Mouse (Mus musculus) liver, embryonic 15.5 days (tissue): ENCODE measurements around the gene Dnajc12. TPM values are rescaled to one million over a fixed set of nuclear protein-coding genes. Genes with fewer than 3 reads are reported as not detected.
"Not testable (repeated sequence)": the region's sequence is repeated elsewhere in the genome, so short reads cannot be mapped to it uniquely, and the experiment has no call there.

ENCODE experiments used
- ATAC-seq: fragments of 200-750 bp; cut with Nextera tagmentation; 2 replicates; pipeline ENCODE4 v1.8.0; 2017; ENCODE audit warnings: moderate number of reproducible peaks, mild to moderate bottlenecking, moderate library complexity; ENCODE audit not compliant: insufficient read depth
- H3K27ac ChIP-seq: fragments of 300-500 bp; sonication (generic); replicated peaks from 2 replicates; pipeline ENCODE4 v1.5.1; 2015; ENCODE audit warnings: mild to moderate bottlenecking, inconsistent platforms
- H3K27me3 ChIP-seq: fragments of 300-500 bp; sonication (generic); 2 replicates; pipeline ENCODE4 v1.6.1; 2015; ENCODE audit warnings: mild to moderate bottlenecking, inconsistent platforms
- H3K36me3 ChIP-seq: fragments of 300-500 bp; sonication (generic); replicated peaks from 2 replicates; pipeline ENCODE4 v1.6.1; 2015; ENCODE audit warnings: moderate library complexity, mild to moderate bottlenecking, inconsistent platforms
- H3K4me1 ChIP-seq: fragments of 300-500 bp; sonication (generic); replicated peaks from 2 replicates; pipeline ENCODE4 v1.6.1; 2015; ENCODE audit warnings: inconsistent platforms
- H3K4me2 ChIP-seq: fragments of 300-500 bp; sonication (generic); 2 replicates; pipeline ENCODE4 v1.6.1; 2015; ENCODE audit warnings: moderate library complexity, mild to moderate bottlenecking, inconsistent platforms
- H3K4me3 ChIP-seq: fragments of 300-500 bp; sonication (generic); replicated peaks from 2 replicates; pipeline ENCODE4 v1.5.1; 2015; ENCODE audit warnings: mild to moderate bottlenecking, inconsistent platforms
- H3K9ac ChIP-seq: fragments of 300-500 bp; sonication (generic); 2 replicates; pipeline ENCODE4 v1.6.1; 2015; ENCODE audit warnings: moderate library complexity, mild to moderate bottlenecking, inconsistent platforms
- H3K9me3 ChIP-seq: fragments of 300-500 bp; sonication (generic); replicated peaks from 2 replicates; pipeline ENCODE4 v1.6.1; 2016; ENCODE audit warnings: inconsistent platforms
- WGBS: fragments of 180-500 bp; shearing (Covaris S2); methylation state at CpG from one replicate; pipeline ENCODE4 v1.1.7; 2015; ENCODE audit warnings: mixed read lengths; ENCODE audit not compliant: insufficient replicate concordance; 5-methylcytosine and 5-hydroxymethylcytosine counted together
- polyA plus RNA-seq: library from polyadenylated mRNA; unstranded; fragments of >200 nt; fragmentation: Nextera tagmentation; extraction: Ambion mirVana; gene quantifications from 2 replicates; pipeline ENCODE4 v1.2.1, GENCODE M21; 2015

Gene Dnajc12
- polyA plus RNA-seq, 1 experiment from 2014 or later = 16.7 TPM

GRCm38 (mm10) chr10:63386991-63387390 lies 4.7 kb downstream of the Dnajc12 start:
- Histone ChIP-seq H3K4me1 (peaks cover 10% of the 10 kb centered on the region), H3K36me3 (no peaks in the 10 kb centered on the region), H3K9ac (peak overlapping the region; percentile 62), H3K4me3 (peak overlapping the region; percentile 67), H3K9me3 (no peaks in the 10 kb centered on the region), H3K4me2 (peak overlapping the region; percentile 80), H3K27me3 (no peaks in the 10 kb centered on the region), H3K27ac (peak overlapping the region; percentile 79)
- no peak for ATAC-seq
- 2% methylated on average over 10 of the region's 10 CpGs for WGBS

DNA sequence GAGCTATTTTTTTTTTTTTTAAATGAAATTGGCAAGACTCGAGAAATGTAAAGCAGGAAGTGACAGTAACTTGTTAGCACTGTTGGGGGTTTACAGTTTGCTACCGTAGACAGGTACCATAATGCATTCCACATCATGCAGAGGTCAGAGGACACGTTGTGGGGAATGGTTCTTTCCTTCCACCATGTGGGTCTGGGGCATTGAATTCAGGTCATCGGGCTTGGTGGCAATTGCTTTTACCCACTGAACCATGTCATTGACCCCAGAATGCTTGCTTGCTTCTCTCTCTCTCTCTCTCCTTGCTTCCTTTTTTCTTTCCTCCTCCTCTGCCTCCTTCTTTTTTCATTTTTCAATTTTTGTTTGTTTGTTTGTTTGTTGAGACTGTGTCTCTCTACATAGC lies 6.7 kb downstream of the Dnajc12 start:
- Histone ChIP-seq H3K27me3 (no peaks in the 10 kb centered on the region), H3K27ac (no peak overlapping the region), H3K36me3 (no peaks in the 10 kb centered on the region), H3K9ac (no peak overlapping the region), H3K4me1 (peaks cover 6% of the 10 kb centered on the region; the same call in 1 of the 2 replicates), H3K4me3 (no peak overlapping the region), H3K4me2 (no peak overlapping the region), H3K9me3 (no peaks in the 10 kb centered on the region)
- ATAC-seq = no peak
- 53% methylated on average over 4 of the region's 4 CpGs for WGBS

DNA sequence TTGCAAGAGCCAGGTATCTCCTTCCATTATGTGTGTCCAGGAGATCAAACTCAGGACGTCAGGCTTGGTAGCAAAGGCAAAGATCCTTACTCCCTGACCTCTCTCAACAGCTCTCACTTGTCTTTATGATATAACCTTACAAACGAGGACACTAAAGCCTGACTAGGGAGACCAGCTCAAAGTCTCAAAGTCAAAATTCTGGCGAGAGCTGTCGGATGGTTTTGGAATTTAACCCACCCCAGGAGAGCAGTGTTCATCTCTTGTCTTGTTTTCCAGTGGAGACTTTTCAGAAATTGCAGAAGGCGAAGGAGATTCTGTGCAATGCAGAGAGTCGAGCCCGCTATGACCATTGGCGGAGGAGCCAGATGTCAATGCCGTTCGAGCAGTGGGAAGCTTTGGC lies 14.7 kb downstream of the Dnajc12 start:
- WGBS = 75% methylated on average over 10 of the region's 10 CpGs
- H3K4me3 ChIP-seq = no peak overlapping the region
- no peak overlapping the region for H3K4me2 ChIP-seq
- no peaks in the 10 kb centered on the region for H3K9me3 ChIP-seq
- H3K27ac ChIP-seq = no peak overlapping the region
- no peak overlapping the region for H3K9ac ChIP-seq
- no peaks in the 10 kb centered on the region for H3K36me3 ChIP-seq
- no peaks in the 10 kb centered on the region for H3K4me1 ChIP-seq
- H3K27me3 ChIP-seq = no peaks in the 10 kb centered on the region
- no peak for ATAC-seq

- no peak for ATAC-seq
- Histone ChIP-seq H3K4me3 (no peak overlapping the region), H3K9ac (no peak overlapping the region), H3K36me3 (no peaks in the 10 kb centered on the region), H3K27me3 (no peaks in the 10 kb centered on the region), H3K4me1 (peaks cover 5% of the 10 kb centered on the region; the same call in 1 of the 2 replicates), H3K4me2 (no peak overlapping the region), H3K9me3 (no peaks in the 10 kb centered on the region), H3K27ac (peak overlapping the region; percentile 38)
- 69% methylated on average over 5 of the region's 5 CpGs for WGBS
Observed at GRCm38 (mm10) chr10:63402731-63403504, 20.7 kb downstream of the Dnajc12 start.

DNA sequence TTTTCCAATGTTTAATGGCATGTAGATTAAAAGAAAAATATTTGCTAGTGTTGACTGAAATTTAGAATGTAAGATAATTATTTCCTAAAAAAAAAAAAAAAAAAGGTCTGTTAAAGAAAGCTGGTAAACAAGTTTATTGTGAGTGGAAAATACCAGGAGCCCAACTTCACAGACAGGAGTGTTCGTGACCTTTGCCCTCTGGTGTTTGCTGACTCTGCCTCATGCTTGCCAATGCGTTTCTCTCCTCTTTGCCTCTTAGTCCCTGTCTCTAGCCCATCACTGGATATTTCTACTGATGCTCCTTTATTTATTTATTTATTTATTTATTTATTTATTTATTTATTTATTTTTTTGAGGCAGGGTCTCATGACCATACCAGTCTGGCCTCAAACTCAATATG lies 21.4 kb downstream of the Dnajc12 start:
- H3K9me3 ChIP-seq = no peaks in the 10 kb centered on the region
- H3K27ac ChIP-seq = 0 out of 2 replicates have a peak overlapping the region, but pooled peaks have one; percentile 38
- no peaks in the 10 kb centered on the region for H3K27me3 ChIP-seq
- peaks cover 5% of the 10 kb centered on the region; the same call in 1 of the 2 replicates for H3K4me1 ChIP-seq
- WGBS = 53% methylated on average over 2 of the region's 2 CpGs
- H3K9ac ChIP-seq = no peak overlapping the region
- H3K4me2 ChIP-seq = no peak overlapping the region
- ATAC-seq = no peak
- no peaks in the 10 kb centered on the region for H3K36me3 ChIP-seq
- no peak overlapping the region for H3K4me3 ChIP-seq

GRCm38 (mm10) chr10:63410162-63410956 lies 28.1 kb downstream of the Dnajc12 start:
- no peaks in the 10 kb centered on the region for H3K9me3 ChIP-seq
- H3K27ac ChIP-seq = no peak overlapping the region
- H3K4me3 ChIP-seq = no peak overlapping the region
- H3K9ac ChIP-seq = no peak overlapping the region
- peaks cover 23% of the 10 kb centered on the region; the same call in 1 of the 2 replicates for H3K4me1 ChIP-seq
- H3K4me2 ChIP-seq = peak overlapping the region; percentile 11
- H3K36me3 ChIP-seq = no peaks in the 10 kb centered on the region
- WGBS = 48% methylated on average over 16 of the region's 16 CpGs
- no peaks in the 10 kb centered on the region for H3K27me3 ChIP-seq
- peak; percentile 54; the same call in 1 of the 2 replicates for ATAC-seq

DNA sequence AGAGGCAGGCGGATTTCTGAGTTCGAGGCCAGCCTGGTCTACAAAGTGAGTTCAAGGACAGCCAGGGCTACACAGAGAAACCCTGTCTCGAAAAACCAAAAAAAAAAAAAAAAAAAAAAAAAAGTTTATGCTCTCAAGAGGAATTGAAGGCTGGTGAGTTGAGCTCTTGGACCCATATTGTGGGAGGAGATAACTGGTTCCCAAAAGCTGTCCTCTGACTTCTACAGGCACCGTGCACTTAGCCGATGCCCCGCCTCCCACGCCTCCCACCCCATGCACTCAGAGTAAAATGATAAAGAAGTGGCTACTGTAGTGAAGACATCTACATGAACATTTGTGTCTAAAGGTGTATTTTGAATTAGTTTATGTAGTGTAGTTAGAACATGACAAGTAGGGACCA lies 29.4 kb downstream of the Dnajc12 start:
- H3K4me2 ChIP-seq, H3K9ac ChIP-seq, H3K4me3 ChIP-seq, H3K36me3 ChIP-seq, H3K27me3 ChIP-seq, ATAC-seq, H3K9me3 ChIP-seq, H3K27ac ChIP-seq: not testable (repeated sequence)
- H3K4me1 ChIP-seq = peaks cover 30% of the 10 kb centered on the region
- 49% methylated on average over 7 of the region's 7 CpGs for WGBS

DNA sequence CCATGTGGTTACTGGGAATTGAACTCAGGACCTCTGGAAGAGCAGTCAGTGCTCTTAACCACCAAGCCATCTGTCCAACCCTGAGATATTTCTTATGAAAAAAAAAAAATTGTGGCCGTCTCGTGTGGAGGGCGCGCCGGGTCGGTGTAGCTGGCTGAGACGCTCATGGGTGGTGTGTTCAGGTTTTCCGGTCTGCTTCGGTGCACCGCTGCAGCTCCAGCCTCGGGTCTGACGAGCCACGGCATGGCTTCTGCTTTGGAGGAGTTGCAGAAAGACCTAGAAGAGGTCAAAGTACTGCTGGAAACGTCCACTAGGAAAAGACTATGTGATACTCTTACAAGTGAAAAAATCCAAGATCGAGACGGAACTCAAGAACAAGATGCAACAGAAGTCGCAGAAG lies 30.5 kb downstream of the Dnajc12 start:
- H3K27ac ChIP-seq = no peak overlapping the region
- 82% methylated on average over 17 of the region's 17 CpGs for WGBS
- no peaks in the 10 kb centered on the region for H3K36me3 ChIP-seq
- H3K4me3 ChIP-seq = no peak overlapping the region
- peaks cover 37% of the 10 kb centered on the region for H3K4me1 ChIP-seq
- no peaks in the 10 kb centered on the region for H3K9me3 ChIP-seq
- H3K4me2 ChIP-seq = no peak overlapping the region
- no peak overlapping the region for H3K9ac ChIP-seq
- no peaks in the 10 kb centered on the region for H3K27me3 ChIP-seq
- no peak for ATAC-seq

- Histone ChIP-seq H3K9ac (no peak overlapping the region), H3K4me1 (peaks cover 28% of the 10 kb centered on the region), H3K27ac (no peak overlapping the region), H3K36me3 (no peaks in the 10 kb centered on the region), H3K4me2 (0 out of 2 replicates have a peak overlapping the region, but pooled peaks have one; percentile 16), H3K4me3 (no peak overlapping the region), H3K27me3 (no peaks in the 10 kb centered on the region), H3K9me3 (no peaks in the 10 kb centered on the region)
- ATAC-seq = no peak
- WGBS = 45% methylated on average over 7 of the region's 7 CpGs
Observed at GRCm38 (mm10) chr10:63415287-63415686, 33.0 kb downstream of the Dnajc12 start.

DNA sequence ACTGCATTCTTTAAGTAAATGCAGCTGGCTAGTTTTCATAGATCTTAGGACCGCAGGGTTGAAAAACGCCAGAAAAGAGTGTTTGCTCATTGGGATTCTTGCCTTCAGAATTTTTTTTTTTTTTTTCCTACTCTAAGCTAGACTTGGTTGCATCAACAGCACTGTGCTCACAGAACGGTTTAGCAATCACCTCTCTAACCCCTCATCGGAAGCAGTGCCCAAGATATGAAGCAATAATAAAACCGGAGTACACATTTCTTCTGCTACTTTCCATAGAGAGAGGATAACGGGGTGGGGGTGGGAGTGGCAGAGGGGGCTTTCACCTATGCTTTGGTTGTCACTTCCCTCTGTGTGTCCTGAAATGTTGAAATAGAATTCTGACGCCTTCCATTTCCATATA lies 33.6 kb downstream of the Dnajc12 start:
- no peak overlapping the region for H3K4me3 ChIP-seq

DNA sequence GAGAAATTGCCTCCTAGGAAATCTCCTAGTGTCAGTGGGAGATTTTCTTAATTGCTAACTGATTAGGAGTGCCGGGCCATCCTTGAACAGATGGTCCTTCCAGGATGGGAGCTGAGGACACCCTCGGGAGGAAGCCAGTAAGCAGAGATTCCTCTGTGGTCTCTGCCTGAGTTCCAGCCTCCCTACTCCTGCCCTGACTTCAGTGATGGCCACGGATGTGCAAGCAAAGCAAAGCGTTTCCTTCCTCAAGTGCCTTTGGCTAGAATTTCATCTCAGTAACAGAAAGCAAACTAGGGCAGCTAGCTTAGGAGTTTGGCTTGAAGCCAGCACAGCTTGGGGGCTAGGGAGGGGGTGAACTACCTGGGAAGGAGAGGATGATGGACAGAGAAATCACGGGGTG lies 34.8 kb downstream of the Dnajc12 start:
- no peaks in the 10 kb centered on the region for H3K27me3 ChIP-seq
- no peak overlapping the region for H3K4me3 ChIP-seq
- H3K4me1 ChIP-seq = peaks cover 24% of the 10 kb centered on the region
- no peaks in the 10 kb centered on the region for H3K9me3 ChIP-seq
- H3K27ac ChIP-seq = no peak overlapping the region
- 33% methylated on average over 5 of the region's 5 CpGs for WGBS
- no peak overlapping the region for H3K9ac ChIP-seq
- no peaks in the 10 kb centered on the region for H3K36me3 ChIP-seq
- H3K4me2 ChIP-seq = no peak overlapping the region
- no peak for ATAC-seq

More for the DNA sequence above, 33.6 kb downstream of the Dnajc12 start:
- ATAC-seq = no peak
- H3K9me3 ChIP-seq = no peaks in the 10 kb centered on the region
- H3K4me2 ChIP-seq = peak overlapping the region; percentile 23
- H3K36me3 ChIP-seq = no peaks in the 10 kb centered on the region
- H3K9ac ChIP-seq = no peak overlapping the region
- no peak overlapping the region for H3K27ac ChIP-seq
- H3K27me3 ChIP-seq = no peaks in the 10 kb centered on the region
- H3K4me1 ChIP-seq = peaks cover 28% of the 10 kb centered on the region
- 38% methylated on average over 7 of the region's 7 CpGs for WGBS
